Mouse (Mus musculus) neutrophil, adult 59 days (primary cell): Measurements from ENCODE around the gene Olfr345. TPM values are rescaled to one million over a fixed set of nuclear protein-coding genes. Genes with fewer than 3 reads are reported as not detected.

Experiments used
- total RNA-seq, 2 experiments: library from RNA; stranded (reverse); gene quantifications; 1 replicate in 1 of 2; 2 replicates in 1 of 2; pipeline ENCODE4 v1.2.4; 2023

Olfr345 gene
- not detected for total RNA-seq

DNA sequence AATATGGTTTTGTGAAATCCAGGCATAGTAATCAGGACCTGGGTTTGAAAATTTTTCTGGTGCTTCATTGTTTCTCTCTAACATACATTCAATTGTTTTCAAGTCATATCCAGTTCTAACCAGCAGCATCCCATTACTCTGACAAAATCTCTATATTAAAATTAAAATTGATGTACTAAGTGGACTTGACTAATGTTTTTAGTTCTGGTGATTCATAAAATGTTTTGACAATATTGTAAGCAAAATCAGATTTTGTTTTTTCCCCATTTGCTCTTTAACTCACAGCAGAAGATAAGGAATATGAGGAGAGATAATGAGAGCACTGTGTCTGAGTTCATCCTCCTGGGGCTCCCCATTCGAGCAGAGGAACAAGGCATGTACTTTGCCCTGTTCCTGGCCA is at the start of gene Olfr345:
TSS of gene Olfr345 (plus strand) at position 301 of the 400 bp plus-strand sequence.

DNA sequence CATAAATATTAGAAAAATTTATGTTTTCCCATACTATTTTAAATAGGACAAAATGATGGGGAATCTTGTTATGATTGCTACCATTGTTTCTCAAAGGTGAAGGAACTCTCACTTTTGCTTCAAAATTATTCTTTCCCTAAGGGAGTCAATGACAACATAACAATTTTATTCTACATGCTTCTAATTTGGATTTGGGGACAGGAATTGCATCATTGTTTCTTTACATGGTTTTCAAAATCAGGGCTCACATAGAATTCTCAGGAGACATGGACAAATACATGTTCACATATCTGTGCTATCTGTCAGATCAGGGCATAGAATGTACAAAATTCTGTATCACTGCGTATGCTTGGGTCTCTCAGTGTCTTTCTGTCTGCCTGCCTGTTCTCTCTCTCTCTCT is 45.6 kb downstream of the Olfr345 start, which contains the start of gene Olfr346:
TSS of gene Olfr346 (plus strand) at position 301 of the 400 bp plus-strand sequence.

Other genes with a start within 250 kb of the Olfr345 start
- not detected for gene Olfr339, start 221.1 kb upstream of the Olfr345 start, total RNA-seq
- not detected for gene Olfr340, start 187.5 kb upstream of the Olfr345 start, total RNA-seq
- gene Olfr341, start 157.6 kb upstream of the Olfr345 start, total RNA-seq, result not detected
- not detected for gene Olfr342, start 115.0 kb upstream of the Olfr345 start, total RNA-seq
- under 1 TPM in 1 of 2 experiments, not detected in 1; 0.04 TPM for gene Olfr344, start 73.4 kb upstream of the Olfr345 start, total RNA-seq
- not detected for gene Olfr346, start 45.7 kb downstream of the Olfr345 start, total RNA-seq
- gene Olfr347, start 91.9 kb downstream of the Olfr345 start, total RNA-seq, result not detected
- not detected for gene Olfr348, start 144.2 kb downstream of the Olfr345 start, total RNA-seq
- not detected for gene Olfr50, start 150.5 kb downstream of the Olfr345 start, total RNA-seq
- not detected for gene Olfr3, start 177.0 kb downstream of the Olfr345 start, total RNA-seq
- not detected for gene Olfr350, start 206.3 kb downstream of the Olfr345 start, total RNA-seq
- gene Olfr351, start 222.6 kb downstream of the Olfr345 start, total RNA-seq, result not detected
- gene Olfr352, start 228.4 kb downstream of the Olfr345 start, total RNA-seq, result not detected